Mouse (Mus musculus): Measurements from ENCODE around the gene Dnaic1. TPM values are rescaled to one million over a fixed set of nuclear protein-coding genes. Genes with fewer than 3 reads are reported as not detected.

Dnaic1 gene
- 1.4 and 1.6 TPM in 2 replicates for polyA plus RNA-seq (2014; fragmentation: Nextera tagmentation; extraction: Ambion mirVana)

- peak; percentile 99 for DNase-seq (ENCODE audit: low spot score)
- H3K27me3 ChIP-seq (replicated peaks; ENCODE audit: control insufficient read depth, insufficient read depth, low read length), result no peaks in the 10 kb centered on the region
- H3K4me3 ChIP-seq (ENCODE audit: low read depth, low read length), result peak within 1 kb of the TSS; percentile 88
- H3K36me3 ChIP-seq (ENCODE audit: control insufficient read depth, insufficient read depth, low read length), result no peaks in the 10 kb centered on the region
- under 1% methylated on average over 41 of the region's 41 CpGs for WGBS
- H3K9ac ChIP-seq (ENCODE audit: low read length), result peak within 1 kb of the TSS; percentile 82
- ATAC-seq, result peak; percentile 98
- peak within 1 kb of the TSS; percentile 86 for H3K4me2 ChIP-seq (ENCODE audit: low read length)
- H3K27ac ChIP-seq (ENCODE audit: low read depth, low read length), result peak within 1 kb of the TSS; percentile 93
- peaks cover 18% of the 10 kb centered on the region for H3K4me1 ChIP-seq (ENCODE audit: control insufficient read depth, insufficient read depth, low read length)
- H3K9me3 ChIP-seq (replicated peaks; ENCODE audit: control insufficient read depth, low read length), result no peaks in the 10 kb centered on the region
These were observed at the start of gene Dnaic1, which contains the start of gene Fam219a for GRCm38 (mm10) chr4:41569411-41569885. TSS of gene Dnaic1 (plus strand) at chr4:41569775. TSS of gene Fam219a (minus strand) at chr4:41569538.

GRCm38 (mm10) chr4:41520641-41521040 is 48.9 kb upstream of the Dnaic1 start:
- Histone ChIP-seq H3K36me3 (ENCODE audit: control insufficient read depth, insufficient read depth, low read length) (peaks cover 12% of the 10 kb centered on the region), H3K4me1 (ENCODE audit: control insufficient read depth, insufficient read depth, low read length) (no peaks in the 10 kb centered on the region), H3K4me3 (ENCODE audit: low read depth, low read length) (no peak overlapping the region), H3K4me2 (ENCODE audit: low read length) (no peak overlapping the region), H3K27ac (ENCODE audit: low read depth, low read length) (no peak overlapping the region), H3K9ac (ENCODE audit: low read length) (no peak overlapping the region), H3K9me3 (replicated peaks; ENCODE audit: control insufficient read depth, low read length) (no peaks in the 10 kb centered on the region), H3K27me3 (replicated peaks; ENCODE audit: control insufficient read depth, insufficient read depth, low read length) (no peaks in the 10 kb centered on the region)
- ATAC-seq (no peak), DNase-seq (ENCODE audit: low spot score) (no peak)
- WGBS, result 48% methylated on average over 14 of the region's 14 CpGs

GRCm38 (mm10) chr4:41522136-41522535 is 47.4 kb upstream of the Dnaic1 start:
- Histone ChIP-seq H3K27me3 (replicated peaks; ENCODE audit: control insufficient read depth, insufficient read depth, low read length) (no peaks in the 10 kb centered on the region), H3K4me1 (ENCODE audit: control insufficient read depth, insufficient read depth, low read length) (peaks cover 5% of the 10 kb centered on the region), H3K4me3 (ENCODE audit: low read depth, low read length) (no peak overlapping the region), H3K4me2 (ENCODE audit: low read length) (no peak overlapping the region), H3K9me3 (replicated peaks; ENCODE audit: control insufficient read depth, low read length) (no peaks in the 10 kb centered on the region), H3K36me3 (ENCODE audit: control insufficient read depth, insufficient read depth, low read length) (peaks cover 12% of the 10 kb centered on the region), H3K27ac (ENCODE audit: low read depth, low read length) (0 out of 2 replicates have a peak overlapping the region, but pooled peaks have one; percentile 31), H3K9ac (ENCODE audit: low read length) (no peak overlapping the region)
- ATAC-seq, result peak; percentile 41; the same call in 1 of the 2 replicates
- WGBS, result 24% methylated on average over 6 of the region's 6 CpGs
- DNase-seq (ENCODE audit: low spot score), result peak; percentile 48

- Histone ChIP-seq H3K4me2 (ENCODE audit: low read length) (no peak overlapping the region), H3K4me1 (ENCODE audit: control insufficient read depth, insufficient read depth, low read length) (peaks cover 11% of the 10 kb centered on the region), H3K36me3 (ENCODE audit: control insufficient read depth, insufficient read depth, low read length) (peaks cover 12% of the 10 kb centered on the region), H3K9ac (ENCODE audit: low read length) (no peak overlapping the region), H3K27ac (ENCODE audit: low read depth, low read length) (no peak overlapping the region), H3K27me3 (replicated peaks; ENCODE audit: control insufficient read depth, insufficient read depth, low read length) (no peaks in the 10 kb centered on the region), H3K4me3 (ENCODE audit: low read depth, low read length) (no peak overlapping the region), H3K9me3 (replicated peaks; ENCODE audit: control insufficient read depth, low read length) (no peaks in the 10 kb centered on the region)
- DNase-seq (ENCODE audit: low spot score) (peak; percentile 79), ATAC-seq (no peak)
- 61% methylated on average over 5 of the region's 5 CpGs for WGBS
These were observed 46.8 kb upstream of the Dnaic1 start for GRCm38 (mm10) chr4:41522788-41523187.

GRCm38 (mm10) chr4:41523839-41524238 is 45.7 kb upstream of the Dnaic1 start:
- 83% methylated on average over 7 of the region's 7 CpGs for WGBS
- Histone ChIP-seq H3K4me1 (ENCODE audit: control insufficient read depth, insufficient read depth, low read length) (peaks cover 22% of the 10 kb centered on the region), H3K4me2 (ENCODE audit: low read length) (no peak overlapping the region), H3K4me3 (ENCODE audit: low read depth, low read length) (no peak overlapping the region), H3K27ac (ENCODE audit: low read depth, low read length) (no peak overlapping the region), H3K9ac (ENCODE audit: low read length) (no peak overlapping the region), H3K9me3 (replicated peaks; ENCODE audit: control insufficient read depth, low read length) (no peaks in the 10 kb centered on the region), H3K36me3 (ENCODE audit: control insufficient read depth, insufficient read depth, low read length) (peaks cover 12% of the 10 kb centered on the region), H3K27me3 (replicated peaks; ENCODE audit: control insufficient read depth, insufficient read depth, low read length) (no peaks in the 10 kb centered on the region)
- ATAC-seq (no peak), DNase-seq (ENCODE audit: low spot score) (no peak)

- WGBS, result 78% methylated on average over 9 of the region's 9 CpGs
- H3K9me3 ChIP-seq (replicated peaks; ENCODE audit: control insufficient read depth, low read length), result no peaks in the 10 kb centered on the region
- H3K27me3 ChIP-seq (replicated peaks; ENCODE audit: control insufficient read depth, insufficient read depth, low read length), result no peaks in the 10 kb centered on the region
- DNase-seq (ENCODE audit: low spot score) (no peak), ATAC-seq (no peak)
- H3K36me3 ChIP-seq (ENCODE audit: control insufficient read depth, insufficient read depth, low read length), result peaks cover 4% of the 10 kb centered on the region
- H3K4me2 ChIP-seq (ENCODE audit: low read length), result no peak overlapping the region
- no peak overlapping the region for H3K27ac ChIP-seq (ENCODE audit: low read depth, low read length)
- no peak overlapping the region for H3K4me3 ChIP-seq (ENCODE audit: low read depth, low read length)
- H3K9ac ChIP-seq (ENCODE audit: low read length), result no peak overlapping the region
- H3K4me1 ChIP-seq (ENCODE audit: control insufficient read depth, insufficient read depth, low read length), result peaks cover 25% of the 10 kb centered on the region
These were observed 44.7 kb upstream of the Dnaic1 start for GRCm38 (mm10) chr4:41524829-41525228.

GRCm38 (mm10) chr4:41526553-41526952 is 43.0 kb upstream of the Dnaic1 start:
- Histone ChIP-seq H3K27me3 (replicated peaks; ENCODE audit: control insufficient read depth, insufficient read depth, low read length) (no peaks in the 10 kb centered on the region), H3K4me3 (ENCODE audit: low read depth, low read length) (no peak overlapping the region), H3K27ac (ENCODE audit: low read depth, low read length) (peak overlapping the region; percentile 6; the same call in 1 of the 2 replicates), H3K9ac (ENCODE audit: low read length) (peak overlapping the region; percentile 5; the same call in 1 of the 2 replicates), H3K36me3 (ENCODE audit: control insufficient read depth, insufficient read depth, low read length) (no peaks in the 10 kb centered on the region), H3K4me2 (ENCODE audit: low read length) (no peak overlapping the region), H3K9me3 (replicated peaks; ENCODE audit: control insufficient read depth, low read length) (no peaks in the 10 kb centered on the region), H3K4me1 (ENCODE audit: control insufficient read depth, insufficient read depth, low read length) (peaks cover 25% of the 10 kb centered on the region)
- 15% methylated on average over 7 of the region's 7 CpGs for WGBS
- ATAC-seq (peak; percentile 6; the same call in 1 of the 2 replicates), DNase-seq (ENCODE audit: low spot score) (peak; percentile 35)

- H3K27ac ChIP-seq (ENCODE audit: low read depth, low read length), result peak overlapping the region; percentile 6; the same call in 1 of the 2 replicates
- ATAC-seq (peak; percentile 32; the same call in 1 of the 2 replicates), DNase-seq (ENCODE audit: low spot score) (peak; percentile 19)
- H3K4me3 ChIP-seq (ENCODE audit: low read depth, low read length), result no peak overlapping the region
- H3K4me1 ChIP-seq (ENCODE audit: control insufficient read depth, insufficient read depth, low read length), result peaks cover 25% of the 10 kb centered on the region
- H3K9me3 ChIP-seq (replicated peaks; ENCODE audit: control insufficient read depth, low read length), result no peaks in the 10 kb centered on the region
- H3K36me3 ChIP-seq (ENCODE audit: control insufficient read depth, insufficient read depth, low read length), result no peaks in the 10 kb centered on the region
- no peaks in the 10 kb centered on the region for H3K27me3 ChIP-seq (replicated peaks; ENCODE audit: control insufficient read depth, insufficient read depth, low read length)
- no peak overlapping the region for H3K4me2 ChIP-seq (ENCODE audit: low read length)
- 18% methylated on average over 13 of the region's 13 CpGs for WGBS
- H3K9ac ChIP-seq (ENCODE audit: low read length), result peak overlapping the region; percentile 5
These were observed 42.5 kb upstream of the Dnaic1 start for GRCm38 (mm10) chr4:41527076-41527475.

GRCm38 (mm10) chr4:41527996-41528395 is 41.6 kb upstream of the Dnaic1 start:
- peaks cover 25% of the 10 kb centered on the region for H3K4me1 ChIP-seq (ENCODE audit: control insufficient read depth, insufficient read depth, low read length)
- no peaks in the 10 kb centered on the region for H3K36me3 ChIP-seq (ENCODE audit: control insufficient read depth, insufficient read depth, low read length)
- H3K27me3 ChIP-seq (replicated peaks; ENCODE audit: control insufficient read depth, insufficient read depth, low read length), result no peaks in the 10 kb centered on the region
- DNase-seq (ENCODE audit: low spot score), result peak; percentile 66
- 0 out of 2 replicates have a peak overlapping the region, but pooled peaks have one; percentile 30 for H3K27ac ChIP-seq (ENCODE audit: low read depth, low read length)
- H3K4me2 ChIP-seq (ENCODE audit: low read length), result no peak overlapping the region
- peak; percentile 38; the same call in 1 of the 2 replicates for ATAC-seq
- H3K9ac ChIP-seq (ENCODE audit: low read length), result no peak overlapping the region
- H3K9me3 ChIP-seq (replicated peaks; ENCODE audit: control insufficient read depth, low read length), result no peaks in the 10 kb centered on the region
- H3K4me3 ChIP-seq (ENCODE audit: low read depth, low read length), result no peak overlapping the region
- WGBS, result 11% methylated on average over 8 of the region's 8 CpGs
